Mouse (Mus musculus): Measurements from ENCODE around the gene Zfp692.
"Not testable (repeated sequence)": the region's sequence is repeated elsewhere in the genome, so short reads cannot be mapped to it uniquely, and the experiment has no call there.

Gene Zfp692

DNA sequence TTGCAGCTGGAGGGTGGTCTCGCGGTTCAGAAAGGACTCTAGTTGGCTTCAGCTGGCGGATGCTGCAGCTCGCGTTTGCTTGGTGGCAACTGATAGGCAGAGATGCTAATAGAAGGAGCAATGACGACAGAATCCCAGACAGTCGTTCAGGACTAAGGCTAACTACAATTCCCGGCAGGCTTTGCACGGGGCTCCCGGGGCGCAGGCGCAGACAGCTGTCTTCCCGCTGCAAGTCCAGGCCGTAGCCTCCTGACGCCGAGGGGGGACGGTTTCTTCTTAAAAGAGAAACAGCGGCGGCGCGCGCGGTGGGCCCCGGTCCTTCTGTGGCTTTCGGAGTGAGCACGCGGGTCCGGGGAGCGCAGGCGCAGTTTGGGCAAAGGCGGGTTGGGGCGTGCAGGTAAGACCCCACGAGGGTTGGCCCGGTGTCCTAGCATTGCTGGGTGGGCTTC, at the start of gene Zfp692:
Zfp692 (plus strand) TSS at position 210 of the 449 bp plus-strand sequence.
- DNase-seq (ENCODE audit: extremely low read depth, insufficient read length, low spot score): peak; percentile 95

DNA sequence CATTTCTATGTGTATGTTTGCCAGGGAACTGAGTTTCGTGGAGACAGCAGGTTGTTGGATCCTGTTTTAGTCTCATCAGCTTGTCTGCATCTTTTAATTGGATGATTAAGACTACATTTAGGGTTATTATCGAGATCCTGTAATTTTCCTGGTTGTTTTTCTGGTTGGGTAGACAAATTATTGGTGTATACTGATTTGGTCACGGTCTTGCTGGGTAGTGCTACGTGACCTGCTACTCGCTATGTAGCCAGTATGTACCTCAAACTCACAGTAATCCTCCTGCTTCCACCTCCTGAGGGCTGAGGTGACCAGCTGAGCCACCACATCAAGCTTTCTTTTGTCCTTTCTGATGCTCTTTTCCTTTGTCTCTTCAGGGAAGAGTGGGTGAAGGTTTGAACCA, 49.1 kb upstream of the Zfp692 start:
- no peak for DNase-seq (ENCODE audit: extremely low read depth, insufficient read length, low spot score)

DNA sequence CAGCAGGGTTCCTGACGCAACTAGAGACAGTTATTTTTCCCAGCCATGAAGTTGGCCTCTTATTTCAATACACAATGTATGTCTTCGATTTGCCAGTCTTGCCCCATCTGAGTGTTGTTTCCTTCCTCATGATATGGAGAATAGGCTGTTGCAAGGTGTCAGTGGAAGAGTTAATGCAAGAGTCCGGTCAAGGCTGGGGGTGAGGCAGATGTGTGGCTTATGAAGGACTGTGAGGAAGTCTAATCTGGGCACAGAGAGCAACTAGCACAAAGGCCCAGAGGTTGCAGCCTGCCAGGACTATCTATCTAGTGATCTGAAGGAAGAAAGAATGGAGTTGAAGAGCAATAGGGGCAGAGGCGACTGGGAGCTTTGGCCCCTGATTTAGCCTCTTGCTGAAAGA, 46.7 kb upstream of the Zfp692 start:
- no peak for DNase-seq (ENCODE audit: extremely low read depth, insufficient read length, low spot score)

DNA sequence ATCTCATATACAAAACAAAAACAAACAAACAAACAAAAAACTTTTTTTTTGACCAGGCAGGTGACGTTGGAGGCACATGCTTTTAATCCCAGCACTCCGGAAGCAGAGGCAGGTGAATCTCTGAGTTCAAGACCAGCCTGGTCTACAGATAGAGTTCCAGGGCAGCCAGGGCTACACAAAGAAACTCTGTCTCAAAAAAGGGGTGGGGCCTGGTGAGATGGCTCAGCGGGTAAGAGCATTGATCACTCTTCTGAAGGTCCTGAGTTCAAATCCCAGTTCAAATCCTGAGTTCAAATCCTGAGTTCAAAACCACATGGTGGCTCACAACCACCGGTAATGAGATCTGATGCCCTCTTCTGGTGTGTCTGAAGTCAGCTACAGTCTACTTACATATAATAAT, 45.0 kb upstream of the Zfp692 start:
- DNase-seq (ENCODE audit: extremely low read depth, insufficient read length, low spot score): no peak

DNA sequence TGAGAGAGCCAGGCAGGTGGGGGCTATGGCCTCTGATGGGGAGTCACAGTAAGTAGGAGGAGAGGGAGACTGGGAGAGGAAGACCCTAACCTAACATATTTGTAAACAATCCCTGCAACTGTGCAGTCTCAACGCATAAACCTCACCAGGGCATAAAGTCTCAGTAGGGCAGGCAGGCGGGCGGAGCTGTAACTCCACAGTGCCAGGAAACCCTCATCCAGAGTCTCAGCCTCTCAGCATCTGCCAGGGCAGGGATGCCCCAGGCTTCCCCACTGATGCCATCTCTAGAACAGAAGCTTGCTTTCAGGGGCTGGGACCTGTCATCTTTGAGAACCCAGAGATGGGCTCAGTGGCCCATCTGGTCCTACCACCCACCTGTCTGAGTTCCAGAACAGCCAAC, 44.5 kb upstream of the Zfp692 start:
- no peak for DNase-seq (ENCODE audit: extremely low read depth, insufficient read length, low spot score)

DNA sequence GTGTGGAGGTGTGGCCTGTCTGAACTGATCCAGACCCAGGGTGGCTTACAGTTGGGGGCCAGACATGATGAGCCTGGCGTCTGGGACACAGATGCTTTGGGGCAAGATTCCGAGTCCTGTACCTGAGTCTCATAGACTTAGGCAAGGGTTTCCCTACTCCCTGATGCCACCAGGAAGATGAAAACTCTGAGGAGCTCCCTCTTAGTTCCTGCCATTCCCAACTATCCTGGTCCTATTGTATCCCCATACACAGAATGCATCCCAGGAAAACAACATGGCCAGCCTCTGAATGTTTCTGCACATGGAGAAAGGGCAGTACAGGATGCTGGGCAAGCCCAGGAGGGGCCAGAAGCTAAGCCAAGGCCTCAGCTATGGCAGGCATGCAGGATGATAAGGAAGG, 43.4 kb upstream of the Zfp692 start:
- no peak for DNase-seq (ENCODE audit: extremely low read depth, insufficient read length, low spot score)

DNA sequence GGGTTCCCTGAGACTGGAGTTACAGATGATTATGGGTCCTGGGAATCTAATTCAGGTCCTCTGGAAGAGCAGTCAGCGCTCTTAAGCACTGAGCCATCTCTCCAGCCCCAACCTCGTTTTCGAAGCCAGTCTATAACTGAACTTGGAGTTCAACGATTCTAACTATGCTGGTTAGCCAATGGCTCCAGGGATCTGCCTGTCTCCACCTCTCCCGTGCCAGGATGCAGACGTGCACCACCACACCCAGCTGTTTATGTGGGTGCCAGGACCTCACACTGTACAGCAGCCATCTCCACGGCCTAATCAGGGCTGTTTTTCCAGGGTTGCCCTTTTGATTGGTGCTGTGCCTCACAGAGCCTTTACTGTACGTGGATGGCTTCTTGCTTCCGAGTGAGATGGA, 42.3 kb upstream of the Zfp692 start:
- DNase-seq (ENCODE audit: extremely low read depth, insufficient read length, low spot score): no peak

DNA sequence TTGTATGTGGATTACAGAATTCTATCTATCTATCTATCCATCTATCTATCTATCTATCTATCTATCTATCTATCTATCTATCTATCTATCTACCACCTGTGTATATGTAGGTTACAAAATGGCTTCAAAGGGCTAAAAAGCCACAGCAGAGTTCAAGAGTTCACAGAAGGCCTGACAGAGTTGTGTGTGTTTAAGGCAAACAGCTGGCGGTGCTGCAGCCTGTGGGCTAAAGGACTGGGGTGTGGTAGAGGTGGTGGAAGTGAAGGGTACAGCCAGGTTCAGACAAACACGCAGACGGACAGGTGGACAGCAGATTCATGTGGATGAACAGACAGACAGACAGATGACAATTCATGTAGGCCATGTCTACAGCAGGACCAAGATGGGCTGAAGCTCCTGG, 38.6 kb upstream of the Zfp692 start:
- no peak for DNase-seq (ENCODE audit: extremely low read depth, insufficient read length, low spot score)

DNA sequence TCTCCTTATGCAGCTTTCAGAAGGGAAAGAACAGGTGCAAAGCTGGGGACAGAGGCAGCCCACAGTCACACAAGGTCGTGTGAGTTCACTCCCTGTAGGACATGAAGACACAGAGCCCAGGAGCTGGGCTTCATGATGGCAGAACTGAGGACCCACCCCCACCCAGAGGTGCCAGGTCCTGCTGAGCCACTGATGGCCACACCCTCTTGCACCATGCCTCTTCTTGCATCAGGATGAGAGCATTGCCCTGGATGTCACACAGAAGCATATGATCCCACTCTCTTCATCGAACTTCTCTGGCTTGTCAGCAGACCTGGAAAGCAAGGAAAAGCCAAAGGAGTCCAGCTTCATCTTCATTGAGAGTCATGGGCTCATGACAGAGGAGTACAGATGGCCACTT, 32.3 kb upstream of the Zfp692 start, which contains the start of gene 4930438A08Rik:
4930438A08Rik (plus strand) TSS at position 228 of the 400 bp plus-strand sequence.
- no peak for DNase-seq (ENCODE audit: extremely low read depth, insufficient read length, low spot score)

DNA sequence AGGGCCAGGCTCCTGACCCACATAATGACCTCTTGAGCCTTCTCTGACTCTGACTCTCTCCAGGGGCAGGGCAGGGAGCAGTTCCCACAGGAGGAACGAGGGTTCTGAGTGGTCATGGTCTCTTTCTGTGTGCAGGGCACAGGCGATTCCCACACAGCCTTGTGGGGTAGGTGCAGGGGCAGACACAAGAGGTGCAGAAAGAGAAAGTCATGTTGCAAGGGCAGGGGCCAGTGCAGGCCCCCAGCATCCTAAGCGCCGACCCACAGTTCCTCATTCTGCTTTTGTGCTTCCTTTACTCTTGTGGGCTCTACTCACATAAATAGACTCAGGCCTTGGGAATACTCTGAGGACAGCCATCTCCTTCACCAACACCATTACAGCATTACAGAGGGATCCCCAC, 31.1 kb upstream of the Zfp692 start:
- no peak for DNase-seq (ENCODE audit: extremely low read depth, insufficient read length, low spot score)

DNA sequence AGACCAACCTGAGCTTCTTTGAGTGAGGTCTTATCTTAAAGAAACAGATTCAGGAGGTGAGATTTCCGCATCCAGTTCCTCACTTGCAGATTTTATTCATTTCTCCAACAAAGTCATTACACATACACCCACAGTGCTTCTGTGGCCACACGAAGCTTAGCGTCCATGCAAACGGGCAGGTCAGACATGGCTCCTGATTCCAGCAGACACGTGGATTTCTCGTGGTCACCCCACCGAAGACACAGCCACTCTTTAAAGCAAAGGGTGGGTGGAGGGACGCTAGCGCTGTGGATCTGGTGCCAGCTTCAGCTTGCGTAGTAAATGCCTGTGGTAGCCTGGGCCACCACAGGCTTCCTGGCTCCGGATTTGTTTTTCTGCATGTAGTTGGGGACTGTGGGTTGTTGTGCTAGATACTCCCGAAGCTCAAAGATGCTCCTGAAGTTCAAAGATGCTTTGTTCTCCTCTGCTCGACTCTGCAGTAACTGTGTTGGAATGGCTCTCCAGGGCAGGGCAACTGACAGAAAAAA, 24.8 kb upstream of the Zfp692 start:
- DNase-seq (ENCODE audit: extremely low read depth, insufficient read length, low spot score): no peak

DNA sequence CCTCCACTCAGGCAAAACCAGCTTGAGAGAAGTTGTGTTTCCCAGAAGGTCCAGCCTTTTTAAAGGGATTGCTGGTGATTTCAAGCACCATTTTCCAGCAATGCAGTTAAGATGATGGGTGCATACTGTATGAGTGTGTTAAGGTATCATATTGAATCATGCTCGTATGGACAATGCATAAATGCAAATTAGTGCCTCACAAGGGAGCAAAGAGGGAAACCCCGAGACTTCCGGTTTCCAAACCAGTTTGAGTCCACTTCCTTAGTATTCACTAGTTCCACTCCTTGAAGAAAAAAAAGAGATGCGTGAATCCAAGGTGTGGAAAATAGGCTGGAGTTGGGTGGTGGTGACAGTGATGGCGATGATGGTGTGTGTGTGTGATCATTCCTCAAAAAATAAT, 24.4 kb upstream of the Zfp692 start:
- DNase-seq (ENCODE audit: extremely low read depth, insufficient read length, low spot score): no peak

DNA sequence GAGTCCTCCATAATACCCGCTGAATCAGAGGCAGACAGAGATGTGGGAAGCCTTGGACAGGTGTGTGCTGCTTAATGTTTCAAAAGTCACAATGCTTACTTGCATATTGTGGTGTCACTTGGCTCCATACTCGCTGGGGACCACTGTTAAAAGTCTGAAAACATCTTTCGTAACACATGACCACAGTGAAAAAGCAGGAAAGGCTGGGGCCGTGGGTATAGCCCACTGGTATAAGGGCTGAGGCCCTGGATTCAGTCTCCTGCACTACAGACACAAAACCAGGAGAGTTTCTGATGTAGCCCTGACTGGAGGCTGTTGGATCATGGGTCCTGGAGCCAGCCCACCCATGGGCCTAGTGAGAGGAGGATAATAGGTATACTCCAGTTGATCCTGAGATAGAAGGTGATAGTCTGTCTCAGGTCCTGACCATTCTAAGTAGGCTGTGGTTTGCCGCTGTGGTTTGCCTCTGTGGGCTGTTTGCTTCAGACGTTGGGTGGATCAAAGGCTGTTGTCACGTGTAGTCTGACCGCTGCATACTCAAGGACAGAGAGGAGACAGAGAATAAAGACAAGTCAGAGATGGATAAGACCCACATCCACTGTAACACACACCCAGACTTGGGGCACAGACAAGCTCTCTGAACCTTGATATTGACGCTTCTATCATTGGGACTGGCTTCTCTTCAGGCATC, 16.7 kb upstream of the Zfp692 start:
- no peak for DNase-seq (ENCODE audit: extremely low read depth, insufficient read length, low spot score)

DNA sequence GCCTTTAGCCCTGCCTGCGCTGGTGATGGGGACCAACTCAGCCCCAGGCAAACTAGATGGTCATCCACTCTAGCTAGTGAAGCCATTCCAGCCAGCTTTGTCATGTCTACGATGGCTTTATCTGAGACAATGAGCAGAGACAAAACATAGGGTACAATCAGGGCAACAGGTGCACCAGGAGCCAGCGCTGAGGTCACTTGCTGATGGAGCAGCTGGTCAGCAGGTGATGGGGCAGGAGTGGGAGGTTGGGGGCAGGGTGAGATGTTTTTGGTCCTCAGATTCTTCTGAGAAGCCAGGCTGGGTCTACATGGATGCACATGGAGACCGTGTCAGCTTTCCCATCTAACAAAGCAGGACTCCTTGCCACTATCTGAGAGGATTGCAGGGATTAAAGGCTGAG, 16.1 kb upstream of the Zfp692 start:
- DNase-seq (ENCODE audit: extremely low read depth, insufficient read length, low spot score): no peak

DNA sequence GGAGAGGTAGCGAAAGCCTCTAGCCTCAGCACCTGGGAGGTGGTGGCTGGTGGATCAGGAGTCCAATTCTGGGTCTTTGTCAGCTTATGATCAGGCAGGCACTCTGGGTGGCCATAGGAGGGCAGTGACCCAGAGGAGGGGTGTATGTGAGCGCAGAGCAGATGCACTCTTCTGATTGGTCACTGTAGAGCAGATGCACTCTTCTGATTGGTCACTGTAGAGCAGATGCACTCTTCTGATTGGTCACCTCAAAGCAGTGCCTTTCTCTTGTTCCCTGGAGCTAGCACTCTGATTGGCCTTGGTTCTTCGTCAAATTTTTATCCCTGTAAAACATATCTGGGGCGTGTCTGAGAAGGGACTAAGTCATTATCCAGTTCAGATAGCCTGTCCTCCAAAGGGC, 14.1 kb upstream of the Zfp692 start:
- no peak for DNase-seq (ENCODE audit: extremely low read depth, insufficient read length, low spot score)

DNA sequence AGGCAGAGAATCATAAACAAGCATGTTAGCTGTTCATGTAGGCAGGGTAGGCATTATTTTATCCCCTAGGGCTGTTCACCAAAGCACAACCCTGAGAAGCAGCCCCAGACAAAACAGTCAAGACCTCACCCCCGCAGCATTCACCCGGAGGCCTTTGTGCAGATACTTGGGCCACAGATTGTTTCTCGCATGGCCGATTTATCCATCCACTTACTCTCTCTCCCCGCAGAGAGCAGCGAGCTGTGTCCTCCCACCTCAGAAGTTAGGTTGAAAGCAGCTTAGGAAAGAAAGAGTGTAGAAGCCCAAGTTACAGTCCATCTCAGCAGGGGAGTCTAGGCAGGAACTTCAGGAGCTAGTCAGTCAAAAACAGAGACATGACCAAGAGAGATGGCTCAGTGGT, 9.5 kb upstream of the Zfp692 start:
- no peak for DNase-seq (ENCODE audit: extremely low read depth, insufficient read length, low spot score)

DNA sequence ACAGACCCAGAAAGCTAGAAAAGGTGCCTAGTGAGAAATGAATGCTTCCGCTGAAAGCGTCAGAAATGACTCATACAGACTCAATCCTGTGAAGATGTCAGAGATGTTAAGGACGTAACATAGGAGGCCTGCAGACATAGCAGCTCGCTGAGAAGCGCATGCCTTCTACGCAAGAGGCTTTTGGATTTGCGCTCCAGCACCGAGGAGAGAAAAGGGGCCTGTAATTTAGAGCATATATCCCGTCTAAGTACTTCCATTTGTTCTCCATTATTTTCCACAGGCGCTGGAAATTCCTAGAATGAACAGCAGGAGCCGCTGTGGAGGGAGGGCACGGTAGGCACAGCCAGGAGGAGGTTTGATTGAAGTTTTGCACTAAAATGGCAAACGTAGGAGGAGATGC, 5.8 kb upstream of the Zfp692 start:
- peak; percentile 70 for DNase-seq (ENCODE audit: extremely low read depth, insufficient read length, low spot score)

DNA sequence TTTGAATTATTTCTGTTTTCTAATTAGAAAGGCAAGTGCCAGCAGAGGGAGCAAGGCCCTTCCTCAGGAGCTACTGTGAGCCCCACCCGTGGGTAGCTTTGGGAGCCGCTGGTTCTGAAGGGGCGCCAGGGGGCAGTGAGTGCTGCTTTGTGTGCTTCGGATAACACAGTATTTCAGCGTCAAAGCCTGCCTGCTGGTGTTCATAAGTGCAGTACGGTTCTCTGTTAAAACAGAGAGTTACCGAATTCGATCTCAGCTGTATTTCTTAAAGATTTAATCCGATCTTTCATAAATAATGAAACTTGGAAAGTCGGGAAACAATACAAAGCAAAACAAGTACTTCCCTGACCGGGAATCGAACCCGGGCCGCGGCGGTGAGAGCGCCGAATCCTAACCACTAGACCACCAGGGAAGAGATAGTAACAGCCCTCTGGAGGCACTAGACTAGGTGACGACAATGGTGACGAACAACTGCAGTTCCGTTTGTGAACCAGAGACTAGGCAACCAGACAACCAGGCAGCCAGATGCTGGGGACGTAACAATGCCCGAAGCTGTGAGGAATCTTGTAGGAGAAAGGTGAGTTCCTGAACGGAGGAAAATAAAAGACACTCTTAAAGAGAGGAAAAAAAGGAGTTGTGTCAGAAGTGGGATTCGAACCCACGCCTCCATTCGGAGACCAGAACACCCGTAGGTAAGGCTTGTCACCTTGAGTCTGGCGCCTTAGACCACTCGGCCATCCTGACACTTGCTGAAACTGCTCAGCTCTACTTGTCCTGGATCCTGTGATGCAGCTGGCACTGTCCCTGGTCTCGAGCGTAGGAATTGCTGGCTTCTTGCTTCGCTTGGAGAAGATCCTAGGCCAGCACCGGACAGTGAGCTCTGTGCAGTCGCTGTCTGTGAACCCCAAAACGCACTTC, 4.8 kb upstream of the Zfp692 start:
- peak; percentile 95 for DNase-seq (ENCODE audit: extremely low read depth, insufficient read length, low spot score)

DNA sequence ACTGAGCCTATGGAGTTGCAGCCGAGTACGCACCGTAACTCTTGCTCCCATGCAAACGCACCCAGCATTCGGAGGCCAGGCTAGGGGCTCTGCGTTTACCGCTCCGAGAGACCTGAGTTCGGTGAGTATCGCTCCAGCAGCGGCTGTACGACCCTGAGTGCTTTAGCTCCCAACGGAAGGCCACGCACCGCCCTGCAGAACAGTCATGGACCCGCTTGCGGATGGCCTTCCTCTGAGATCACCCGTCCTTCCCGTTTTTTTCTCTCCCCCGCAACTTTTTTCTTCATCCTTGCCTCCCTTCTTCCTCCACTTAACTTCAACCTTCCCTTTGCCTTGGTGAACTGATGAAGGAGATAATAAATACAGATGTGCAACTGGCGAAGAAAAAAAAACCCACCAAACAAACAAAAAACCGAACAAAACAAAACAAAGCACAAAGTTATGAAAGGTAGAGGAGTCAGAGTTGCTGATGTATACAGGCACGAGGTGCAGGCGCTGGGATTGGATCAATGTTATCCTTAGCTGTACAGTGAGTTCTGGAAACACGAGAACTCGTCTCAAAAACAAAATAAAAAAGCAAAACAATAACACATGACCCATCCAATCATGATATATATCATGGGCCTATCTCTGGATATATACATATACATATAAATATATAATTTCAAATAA, 4.0 kb upstream of the Zfp692 start:
- no peak for DNase-seq (ENCODE audit: extremely low read depth, insufficient read length, low spot score)

DNA sequence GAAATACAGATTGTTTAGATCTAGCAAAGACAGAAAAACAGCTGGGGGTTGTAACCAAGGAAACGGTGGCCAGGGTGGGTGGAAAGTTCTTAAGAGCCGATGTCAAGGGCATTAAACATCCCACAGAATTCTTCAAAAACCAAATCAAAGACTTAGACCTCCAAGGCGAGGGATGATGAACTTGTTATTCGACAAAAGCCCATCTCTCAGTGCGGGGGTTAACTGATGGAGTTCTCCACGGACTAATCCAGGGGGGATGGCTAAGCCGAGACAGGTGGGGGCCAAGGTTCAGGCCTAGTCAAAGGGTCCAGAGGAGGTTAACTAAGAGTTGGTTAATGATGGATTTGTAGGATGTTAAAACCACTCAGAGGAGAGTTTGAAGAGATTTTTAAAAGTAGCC, 3.3 kb upstream of the Zfp692 start:
- no peak for DNase-seq (ENCODE audit: extremely low read depth, insufficient read length, low spot score)

DNA sequence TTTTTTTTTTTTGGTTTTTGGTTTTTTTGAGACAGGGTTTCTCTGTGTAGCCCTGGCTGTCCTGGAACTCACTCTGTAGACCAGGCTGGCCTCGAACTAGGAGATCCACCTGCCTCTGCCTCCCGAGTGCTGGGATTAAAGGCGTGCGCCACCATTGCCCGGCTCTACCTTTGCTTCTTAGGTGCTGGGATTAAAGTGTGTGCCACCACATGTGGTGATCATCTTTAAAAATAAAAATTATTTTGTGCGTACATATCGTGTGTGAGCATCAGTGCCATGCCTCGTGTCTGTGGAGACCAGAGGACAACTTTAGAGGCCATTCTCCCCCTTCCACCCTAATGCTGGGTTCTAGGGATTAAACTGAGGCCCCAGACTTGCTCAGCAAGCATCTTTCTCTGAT, 1.6 kb upstream of the Zfp692 start:
- DNase-seq (ENCODE audit: extremely low read depth, insufficient read length, low spot score): not testable (repeated sequence)

All from 3134 (cell line).